Mouse (Mus musculus): ENCODE data around the gene Slc25a33. TPM values are rescaled to one million over a fixed set of nuclear protein-coding genes. Genes with fewer than 3 reads are reported as not detected.

Slc25a33 gene
- total RNA-seq, 2 experiments from 2014 or later, result 31.4 to 34.2 TPM

- DNase-seq (ENCODE audit: low spot score in 2 of 2), result no peak
These were observed 43.2 kb downstream of the Slc25a33 start for GRCm38 (mm10) chr4:149730827-149731226.

- DNase-seq (ENCODE audit: low spot score in 2 of 2), result no peak
These were observed 45.3 kb downstream of the Slc25a33 start for GRCm38 (mm10) chr4:149728810-149729209.

- DNase-seq (ENCODE audit: low spot score in 2 of 2), result no peak
These were observed 46.4 kb downstream of the Slc25a33 start for GRCm38 (mm10) chr4:149727636-149728035.

- DNase-seq (ENCODE audit: low spot score in 2 of 2), result peak; percentile 60 to 80
These were observed 48.3 kb downstream of the Slc25a33 start for GRCm38 (mm10) chr4:149725661-149726350.

GRCm38 (mm10) chr4:149724916-149725470, 49.1 kb downstream of the Slc25a33 start:
- DNase-seq (ENCODE audit: low spot score in 2 of 2), result no peak

GRCm38 (mm10) chr4:149723855-149724731, 50.0 kb downstream of the Slc25a33 start:
- DNase-seq (ENCODE audit: low spot score in 2 of 2), result no peak

- no peak for DNase-seq (ENCODE audit: low spot score in 2 of 2)
These were observed 51.1 kb downstream of the Slc25a33 start for GRCm38 (mm10) chr4:149723021-149723390.

GRCm38 (mm10) chr4:149722104-149723020, 51.7 kb downstream of the Slc25a33 start:
- DNase-seq (ENCODE audit: low spot score in 2 of 2), result no peak

GRCm38 (mm10) chr4:149721163-149721562, 52.9 kb downstream of the Slc25a33 start:
- DNase-seq (ENCODE audit: low spot score in 2 of 2), result no peak

- peak in 1 of 2 experiments; percentile 76 for DNase-seq (ENCODE audit: low spot score in 2 of 2)
These were observed 54.4 kb downstream of the Slc25a33 start for GRCm38 (mm10) chr4:149719686-149720085.

GRCm38 (mm10) chr4:149714542-149714941, 59.5 kb downstream of the Slc25a33 start:
- no peak for DNase-seq (ENCODE audit: low spot score in 2 of 2)

GRCm38 (mm10) chr4:149711955-149712354, 62.1 kb downstream of the Slc25a33 start:
- no peak for DNase-seq (ENCODE audit: low spot score in 2 of 2)

- DNase-seq (ENCODE audit: low spot score in 2 of 2), result no peak
These were observed 62.6 kb downstream of the Slc25a33 start for GRCm38 (mm10) chr4:149711485-149711884.

- peak in 1 of 2 experiments; percentile 76 for DNase-seq (ENCODE audit: low spot score in 2 of 2)
These were observed 63.6 kb downstream of the Slc25a33 start for GRCm38 (mm10) chr4:149710510-149710909.

- no peak for DNase-seq (ENCODE audit: low spot score in 2 of 2)
These were observed 68.1 kb downstream of the Slc25a33 start for GRCm38 (mm10) chr4:149705941-149706340.

- DNase-seq (ENCODE audit: low spot score in 2 of 2), result no peak
These were observed 68.8 kb downstream of the Slc25a33 start for GRCm38 (mm10) chr4:149705298-149705697.

- DNase-seq (ENCODE audit: low spot score in 2 of 2), result no peak
These were observed 71.7 kb downstream of the Slc25a33 start, which contains the start of gene Pik3cd for GRCm38 (mm10) chr4:149702210-149702979. Gene Pik3cd (minus strand): TSS chr4:149702571.

GRCm38 (mm10) chr4:149701426-149702209, 72.5 kb downstream of the Slc25a33 start:
- DNase-seq (ENCODE audit: low spot score in 2 of 2), result no peak

- no peak for DNase-seq (ENCODE audit: low spot score in 2 of 2)
These were observed 74.1 kb downstream of the Slc25a33 start for GRCm38 (mm10) chr4:149699953-149700352.

Measured in layer of hippocampus, adult 18-20 months (tissue).